Mouse (Mus musculus) stomach, postnatal 0 days (tissue): ENCODE measurements at regions not wholly inside any gene's neighbourhood (a gene's known extent, or its start where the extent isn't known, plus 50 kb on each side); places are given as distances from the start of the nearest gene placed in this dataset.

Experiments used
- ATAC-seq: fragments of 200-750 bp; cut with Nextera tagmentation; 2 replicates; pipeline ENCODE4 v1.8.0; 2017; ENCODE audit not compliant: low FRiP score, low TSS enrichment
- DNase-seq: peaks from one replicate; pipeline ENCODE4 v3.0.0-alpha.2; 2016; ENCODE audit warnings: low spot score
- H3K27ac ChIP-seq: fragments of 300-500 bp; sonication (generic); replicated peaks from 2 replicates; pipeline ENCODE4 v1.5.1; 2014; ENCODE audit warnings: mild to moderate bottlenecking, control low read depth
- H3K27me3 ChIP-seq: fragments of 300-500 bp; sonication (generic); 2 replicates; pipeline ENCODE4 v1.6.1; 2014; ENCODE audit warnings: low read length; ENCODE audit not compliant: control insufficient read depth, insufficient read depth
- H3K36me3 ChIP-seq: fragments of 300-500 bp; sonication (generic); 2 replicates; pipeline ENCODE4 v1.6.1; 2014; ENCODE audit warnings: low read length, mixed read lengths; ENCODE audit not compliant: control insufficient read depth, insufficient read depth
- H3K4me1 ChIP-seq: fragments of 300-500 bp; sonication (generic); replicated peaks from 2 replicates; pipeline ENCODE4 v1.6.1; 2014; ENCODE audit warnings: antibody characterized with exemption; ENCODE audit not compliant: control insufficient read depth, insufficient read depth
- H3K4me2 ChIP-seq: fragments of 300-500 bp; sonication (generic); replicated peaks from 2 replicates; pipeline ENCODE4 v1.6.1; 2014; ENCODE audit warnings: low read depth, mild to moderate bottlenecking, control low read depth, moderate library complexity
- H3K4me3 ChIP-seq: fragments of 300-500 bp; sonication (generic); 2 replicates; pipeline ENCODE4 v1.5.1; 2014; ENCODE audit warnings: low read depth, low read length, control low read depth
- H3K9ac ChIP-seq: fragments of 300-500 bp; sonication (generic); 2 replicates; pipeline ENCODE4 v1.6.1; 2014; ENCODE audit warnings: mild to moderate bottlenecking, low read length, control low read depth, mixed read lengths
- H3K9me3 ChIP-seq: fragments of 300-500 bp; sonication (generic); 2 replicates; pipeline ENCODE4 v1.6.1; 2016; ENCODE audit warnings: low read length; ENCODE audit not compliant: control insufficient read depth
- CTCF ChIP-seq: IDR thresholded peaks from 2 replicates; pipeline ENCODE4 v1.5.1; 2016; ENCODE audit warnings: antibody characterized with exemption, low read depth, mild to moderate bottlenecking, moderate library complexity
- EP300 ChIP-seq: optimal IDR thresholded peaks from 2 replicates; pipeline ENCODE3; 2016; ENCODE audit warnings: antibody characterized with exemption
- WGBS: fragments of 180-500 bp; shearing (Covaris S2); extraction: QIAGEN DNeasy Blood & Tissue Kit; methylation state at CpG from one replicate; pipeline ENCODE4 v1.1.7; 2014; 5-methylcytosine and 5-hydroxymethylcytosine counted together

DNA sequence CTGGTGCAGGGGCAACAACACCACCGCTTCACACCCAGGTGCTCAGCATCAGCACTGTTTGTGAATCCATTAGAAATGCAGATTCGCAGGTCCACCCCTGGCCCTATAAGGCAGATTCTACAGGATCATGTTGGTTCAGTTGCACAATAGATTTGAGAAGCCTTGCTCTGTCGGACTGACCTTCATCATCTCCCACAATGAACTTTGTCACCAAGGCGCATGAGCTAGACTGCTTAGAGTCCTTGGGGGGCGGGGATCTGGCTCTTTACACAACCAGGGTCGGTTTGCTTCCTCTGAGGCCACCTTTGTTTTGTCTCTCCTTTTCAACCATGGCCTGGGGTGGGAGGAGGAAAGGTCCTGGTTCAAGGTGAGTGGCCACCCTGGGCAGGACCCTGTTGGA lies 209.7 kb downstream of the Igsf11 start:
- no peak for TF ChIP-seq CTCF
- TF ChIP-seq EP300 = no peak
- no peaks in the 10 kb centered on the region for H3K36me3 ChIP-seq
- no peaks in the 10 kb centered on the region for H3K9me3 ChIP-seq
- no peak overlapping the region for H3K4me2 ChIP-seq
- H3K27ac ChIP-seq = no peak overlapping the region
- ATAC-seq = no peak
- DNase-seq = no peak
- H3K27me3 ChIP-seq = no peaks in the 10 kb centered on the region
- WGBS = 39% methylated on average over 6 of the region's 6 CpGs
- H3K4me3 ChIP-seq = no peak overlapping the region
- no peak overlapping the region for H3K9ac ChIP-seq
- H3K4me1 ChIP-seq = no peaks in the 10 kb centered on the region

DNA sequence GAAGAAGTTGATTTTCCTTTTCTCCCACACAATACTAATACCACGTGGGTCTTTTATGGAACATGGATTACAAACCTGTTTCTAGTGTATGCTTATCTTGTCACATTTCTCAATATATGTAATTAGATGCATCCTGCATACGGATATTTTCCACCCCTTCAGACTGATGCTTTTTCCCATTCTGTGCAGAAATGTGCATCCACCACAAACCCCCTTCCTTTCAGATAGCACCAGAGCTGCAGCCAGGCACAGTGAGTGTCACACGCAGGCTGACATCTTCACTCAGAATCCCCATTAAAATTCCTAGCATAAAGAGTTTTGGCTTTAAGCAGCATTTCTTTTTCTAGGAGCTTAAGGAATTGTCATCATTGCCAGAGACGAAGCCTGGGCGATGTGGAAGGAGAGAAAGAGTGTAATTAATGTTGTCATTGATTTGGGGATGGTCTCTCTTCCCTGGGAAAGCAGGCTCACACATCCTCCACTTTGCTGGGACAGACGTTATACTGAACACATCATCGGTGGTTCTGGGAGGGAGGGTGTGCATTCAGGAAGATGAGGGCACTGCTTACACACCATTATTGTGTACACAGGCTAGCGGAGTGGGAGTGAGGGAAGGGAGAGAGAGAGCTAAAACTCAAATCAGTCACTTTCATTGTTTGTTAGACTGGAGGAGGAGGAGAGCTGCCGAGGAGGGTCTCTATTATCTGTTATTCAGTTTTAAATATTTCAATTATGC lies 211.1 kb downstream of the Igsf11 start:
- Histone ChIP-seq H3K27me3 (no peaks in the 10 kb centered on the region), H3K4me3 (no peak overlapping the region), H3K4me1 (no peaks in the 10 kb centered on the region), H3K36me3 (no peaks in the 10 kb centered on the region), H3K4me2 (no peak overlapping the region), H3K9ac (no peak overlapping the region), H3K27ac (no peak overlapping the region), H3K9me3 (no peaks in the 10 kb centered on the region)
- TF ChIP-seq EP300 (no peak), CTCF (no peak)
- ATAC-seq (no peak), DNase-seq (no peak)
- 47% methylated on average over 9 of the region's 9 CpGs for WGBS

DNA sequence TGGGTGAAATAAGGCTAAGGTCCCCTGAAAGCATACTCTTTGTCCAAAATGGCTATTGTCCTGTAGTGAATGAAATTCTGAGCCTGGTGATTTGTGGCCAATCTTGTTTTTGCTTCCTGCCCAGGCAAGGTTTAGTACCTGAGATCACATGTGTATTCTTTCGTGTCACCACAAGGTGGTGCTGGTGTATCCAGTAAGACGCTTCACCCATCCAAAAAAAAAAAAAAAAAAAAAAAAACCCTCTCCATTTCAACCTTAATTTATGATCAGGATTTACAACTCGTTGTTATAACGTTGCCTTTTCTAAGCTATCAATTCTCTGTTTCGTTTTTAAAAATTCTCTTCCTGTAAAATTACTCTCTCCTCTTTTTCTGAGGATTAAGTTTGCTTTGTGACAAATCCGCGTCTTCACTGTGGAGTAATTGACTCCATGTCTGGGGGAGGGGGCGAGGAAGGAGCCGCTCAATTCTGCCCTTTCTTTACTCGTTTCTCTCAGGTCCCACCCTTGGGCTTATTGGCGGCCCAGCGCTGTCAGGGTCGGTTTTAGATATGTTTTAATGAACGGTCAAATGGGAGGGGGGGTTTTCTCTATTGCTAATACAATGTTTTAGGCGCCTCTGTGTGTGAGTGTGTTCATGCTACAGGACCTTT lies 217.0 kb downstream of the Igsf11 start:
- no peaks in the 10 kb centered on the region for H3K9me3 ChIP-seq
- TF ChIP-seq EP300 = no peak
- TF ChIP-seq CTCF = peak; percentile 78
- H3K27me3 ChIP-seq = no peaks in the 10 kb centered on the region
- H3K4me1 ChIP-seq = no peaks in the 10 kb centered on the region
- WGBS = 22% methylated on average over 15 of the region's 15 CpGs
- no peak overlapping the region for H3K27ac ChIP-seq
- H3K4me2 ChIP-seq = peak overlapping the region; percentile 41
- H3K9ac ChIP-seq = no peak overlapping the region
- peak overlapping the region; percentile 3; the same call in 1 of the 2 replicates for H3K4me3 ChIP-seq
- peak; percentile 30 for DNase-seq
- ATAC-seq = no peak
- no peaks in the 10 kb centered on the region for H3K36me3 ChIP-seq

DNA sequence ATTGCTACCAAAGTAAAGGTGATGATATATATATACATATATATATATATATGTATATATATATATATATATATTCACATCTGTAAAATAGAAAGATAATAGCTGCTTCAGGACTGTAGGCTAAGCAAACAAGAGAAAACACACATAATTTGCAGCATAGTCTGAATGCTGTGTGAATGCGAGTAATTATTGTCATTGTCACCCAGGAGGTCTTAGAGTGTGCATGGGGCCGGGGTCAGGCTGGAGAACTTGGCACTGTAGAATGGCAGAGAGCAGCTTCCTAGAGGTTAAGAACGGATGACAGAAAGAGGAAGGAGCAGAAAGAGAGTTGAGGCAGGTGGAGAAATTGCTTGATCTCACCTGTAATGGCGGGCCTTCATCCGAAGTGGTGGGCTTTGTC lies 217.6 kb downstream of the Igsf11 start:
- WGBS = 82% methylated on average over 5 of the region's 5 CpGs
- no peaks in the 10 kb centered on the region for H3K9me3 ChIP-seq
- H3K36me3 ChIP-seq = no peaks in the 10 kb centered on the region
- no peak overlapping the region for H3K4me3 ChIP-seq
- H3K4me1 ChIP-seq = no peaks in the 10 kb centered on the region
- TF ChIP-seq EP300 = no peak
- TF ChIP-seq CTCF = no peak
- ATAC-seq (no peak), DNase-seq (no peak)
- H3K27me3 ChIP-seq = no peaks in the 10 kb centered on the region
- H3K9ac ChIP-seq = no peak overlapping the region
- H3K4me2 ChIP-seq = no peak overlapping the region
- H3K27ac ChIP-seq = no peak overlapping the region

DNA sequence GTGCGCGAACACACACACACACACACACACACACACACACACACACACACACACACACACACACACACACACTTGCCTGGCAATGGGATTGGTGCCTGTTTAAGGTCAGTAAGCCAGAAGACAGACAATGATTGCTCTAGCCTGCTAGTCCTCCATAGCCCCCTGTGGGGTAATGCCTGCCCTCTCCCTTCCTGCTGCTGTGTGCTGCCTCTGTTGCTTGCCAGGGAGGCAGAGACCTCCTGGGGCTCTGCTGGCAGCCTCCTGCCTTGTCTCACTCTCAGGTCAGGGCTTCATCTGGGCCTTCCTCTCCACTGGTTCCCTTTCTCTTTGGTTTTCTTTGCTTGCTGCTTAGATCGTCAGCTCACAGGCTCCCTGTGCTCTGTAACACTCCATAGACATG lies 225.6 kb downstream of the Igsf11 start:
- WGBS = 81% methylated on average over 3 of the region's 3 CpGs

DNA sequence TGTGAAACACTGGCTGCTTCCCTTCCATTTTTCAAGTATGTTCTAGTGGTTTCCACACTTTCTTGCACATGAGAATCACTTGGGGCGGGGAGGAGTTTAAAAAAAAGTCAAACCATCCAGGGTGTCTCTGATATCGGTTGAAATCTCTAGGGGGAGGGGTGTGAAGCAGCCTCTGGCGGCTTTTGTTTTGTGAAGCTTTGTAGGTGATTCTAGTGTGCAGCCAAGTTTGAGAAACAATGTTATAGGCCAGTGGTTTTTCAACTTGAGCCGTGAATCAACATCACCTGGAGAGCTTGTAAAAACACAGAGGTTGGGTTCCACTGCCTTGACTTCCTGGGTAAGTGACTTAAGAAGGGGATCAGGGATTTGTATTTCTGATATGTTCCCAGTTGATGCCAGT lies 227.3 kb downstream of the Igsf11 start:
- Histone ChIP-seq H3K9me3 (no peaks in the 10 kb centered on the region), H3K4me2 (no peak overlapping the region), H3K9ac (no peak overlapping the region), H3K36me3 (no peaks in the 10 kb centered on the region), H3K27ac (no peak overlapping the region), H3K27me3 (no peaks in the 10 kb centered on the region), H3K4me1 (no peaks in the 10 kb centered on the region), H3K4me3 (no peak overlapping the region)
- ATAC-seq (no peak), DNase-seq (no peak)
- 44% methylated on average over 4 of the region's 4 CpGs for WGBS
- TF ChIP-seq EP300 = no peak
- no peak for TF ChIP-seq CTCF

More for the DNA sequence above, 225.6 kb downstream of the Igsf11 start:
- no peak for DNase-seq
- Histone ChIP-seq H3K4me1 (no peaks in the 10 kb centered on the region), H3K27me3 (no peaks in the 10 kb centered on the region), H3K36me3 (no peaks in the 10 kb centered on the region), H3K9ac (no peak overlapping the region), H3K27ac (no peak overlapping the region), H3K9me3 (no peaks in the 10 kb centered on the region), H3K4me3 (no peak overlapping the region), H3K4me2 (no peak overlapping the region)
- TF ChIP-seq CTCF (no peak), EP300 (no peak)
- no peak for ATAC-seq
